Mouse (Mus musculus) megakaryocyte-erythroid progenitor cell, adult 5 weeks (primary cell): ENCODE data around the gene Carnmt1. TPM values are rescaled to one million over a fixed set of nuclear protein-coding genes. Genes with fewer than 3 reads are reported as not detected.

Experiments used
- polyA plus RNA-seq: library from polyadenylated mRNA; stranded (reverse); fragments of >175 nt; gene quantifications from 2 replicates; pipeline ENCODE4 v1.2.3, GENCODE M21; 2012

Gene Carnmt1
- 18.5 and 19.6 TPM in 2 replicates for polyA plus RNA-seq

DNA sequence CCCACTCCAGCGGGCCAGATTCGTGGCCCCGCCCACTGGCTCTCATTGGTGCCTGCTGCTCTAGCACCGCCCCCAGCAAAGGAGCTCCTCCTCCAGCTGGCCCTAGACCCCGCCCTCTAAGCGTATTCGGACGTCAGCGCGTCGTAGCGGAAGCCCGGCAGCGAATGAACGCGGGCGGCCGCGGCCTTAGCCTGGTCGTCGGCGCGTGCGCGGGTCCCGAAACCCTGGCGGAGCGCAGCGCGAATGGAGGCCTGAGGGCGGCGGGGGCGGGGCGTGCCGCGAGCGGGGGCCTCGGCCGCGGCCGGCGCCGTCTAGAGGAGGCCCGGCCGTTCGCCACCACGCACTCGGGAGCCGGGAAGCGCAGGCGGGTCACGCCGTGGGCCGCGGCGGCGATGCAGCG lies at the start of gene Carnmt1:
TSS of gene Carnmt1 (plus strand) at position 157 of the 400 bp plus-strand sequence.

DNA sequence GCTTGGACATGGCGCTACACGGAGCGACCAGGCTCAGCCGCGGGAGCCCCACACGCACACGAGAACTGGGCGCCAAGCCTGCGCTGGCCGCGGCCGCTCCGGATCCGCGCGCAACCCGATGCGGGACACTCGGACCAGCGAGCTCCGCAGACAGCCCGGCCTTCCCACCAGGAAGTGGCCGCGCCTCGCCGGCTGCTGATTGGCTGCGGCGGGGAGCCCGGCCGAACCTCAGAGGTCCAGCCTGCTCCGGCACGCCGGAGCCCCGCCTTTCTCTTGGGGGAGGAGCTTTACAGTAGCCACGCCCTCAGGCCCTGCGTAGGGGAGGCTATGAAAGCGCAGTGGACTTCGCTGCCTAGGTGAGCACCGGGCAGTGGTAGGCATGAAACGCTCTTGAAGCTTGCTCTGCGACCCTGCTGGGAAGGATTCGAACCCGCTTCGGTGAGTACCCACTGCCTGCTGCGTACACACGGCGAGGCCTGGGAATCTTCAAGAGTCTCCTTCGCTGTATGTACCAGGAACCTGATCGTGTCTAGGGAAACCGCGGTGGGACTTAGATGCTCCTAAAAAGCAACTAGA lies 38.8 kb upstream of the Carnmt1 start, which contains the start of the genes Ostf1 and Nmrk1:
TSS of gene Ostf1 (minus strand) at position 180 of the 576 bp plus-strand sequence.
TSS of gene Nmrk1 (plus strand) at position 307 of the 576 bp plus-strand sequence.

GRCm38 (mm10) chr19:18712866-18713300 lies 42.3 kb downstream of the Carnmt1 start, which contains the start of gene D030056L22Rik:
TSS of gene D030056L22Rik (plus strand) at chr19:18713193.

GRCm38 (mm10) chr19:18749598-18750339 lies 79.2 kb downstream of the Carnmt1 start, which contains the start of gene Trpm6:
TSS of gene Trpm6 (plus strand) at chr19:18749983.

Other genes with a start within 250 kb of the Carnmt1 start
- gene Ostf1, start 38.9 kb upstream of the Carnmt1 start, polyA plus RNA-seq: 418 and 553 TPM in 2 replicates
- gene Nmrk1, start 38.8 kb upstream of the Carnmt1 start, polyA plus RNA-seq: 0.97 and 1.2 TPM in 2 replicates
- 18.1 and 21.2 TPM in 2 replicates for gene D030056L22Rik, start 42.4 kb downstream of the Carnmt1 start, polyA plus RNA-seq
- gene Trpm6, start 79.2 kb downstream of the Carnmt1 start, polyA plus RNA-seq: not detected in 2 replicates